Mouse (Mus musculus) liver, embryonic 11.5 days (tissue): ENCODE measurements around the gene Tmed2. TPM values are rescaled to one million over a fixed set of nuclear protein-coding genes. Genes with fewer than 3 reads are reported as not detected.
"Not testable (repeated sequence)": the region's sequence is repeated elsewhere in the genome, so short reads cannot be mapped to it uniquely, and the experiment has no call there.

ENCODE experiments used
- ATAC-seq: fragments of 200-750 bp; cut with Nextera tagmentation; replicated peaks from 2 replicates; pipeline ENCODE4 v1.8.0; 2017; ENCODE audit warnings: moderate number of reproducible peaks, mild to moderate bottlenecking, moderate TSS enrichment, moderate library complexity; ENCODE audit not compliant: low FRiP score
- DNase-seq: peaks from one replicate; pipeline ENCODE4 v3.0.0-alpha.2; 2017; ENCODE audit warnings: low spot score
- H3K27ac ChIP-seq: fragments of 300-500 bp; sonication (generic); 2 replicates; pipeline ENCODE4 v1.5.1; 2014; ENCODE audit warnings: mild to moderate bottlenecking, low read depth, low read length, control low read depth
- H3K27me3 ChIP-seq: fragments of 300-500 bp; sonication (generic); replicated peaks from 2 replicates; pipeline ENCODE4 v1.6.1; 2014; ENCODE audit warnings: low read length, mixed read lengths; ENCODE audit not compliant: control insufficient read depth, insufficient read depth
- H3K36me3 ChIP-seq: fragments of 300-500 bp; sonication (generic); 2 replicates; pipeline ENCODE4 v1.6.1; 2014; ENCODE audit warnings: mild to moderate bottlenecking, low read length, moderate library complexity, mixed read lengths; ENCODE audit not compliant: control insufficient read depth, insufficient read depth
- H3K4me1 ChIP-seq: fragments of 300-500 bp; sonication (generic); replicated peaks from 2 replicates; pipeline ENCODE4 v1.6.1; 2014; ENCODE audit warnings: low read length, mixed read lengths; ENCODE audit not compliant: control insufficient read depth, insufficient read depth
- H3K4me2 ChIP-seq: fragments of 300-500 bp; sonication (generic); 2 replicates; pipeline ENCODE4 v1.6.1; 2014; ENCODE audit warnings: mild to moderate bottlenecking, control low read depth, moderate library complexity
- H3K4me3 ChIP-seq: fragments of 300-500 bp; sonication (generic); 2 replicates; pipeline ENCODE4 v1.5.1; 2014; ENCODE audit warnings: low read depth, low read length, control low read depth
- H3K9ac ChIP-seq: fragments of 300-500 bp; sonication (generic); 2 replicates; pipeline ENCODE4 v1.6.1; 2014; ENCODE audit warnings: low read depth, low read length, control low read depth
- H3K9me3 ChIP-seq: fragments of 300-500 bp; sonication (generic); 2 replicates; pipeline ENCODE4 v1.6.1; 2016; ENCODE audit warnings: low read length, inconsistent platforms, mixed read lengths; ENCODE audit not compliant: control insufficient read depth
- WGBS: fragments of 180-500 bp; shearing (Covaris S2); extraction: QIAGEN DNeasy Blood & Tissue Kit; methylation state at CpG from one replicate; pipeline ENCODE4 v1.1.7; 2014; 5-methylcytosine and 5-hydroxymethylcytosine counted together
- polyA plus RNA-seq: library from polyadenylated mRNA; unstranded; fragments of >200 nt; fragmentation: Nextera tagmentation; extraction: Ambion mirVana; gene quantifications from 2 replicates; pipeline ENCODE4 v1.2.1, GENCODE M21; 2014

The Tmed2 gene
- polyA plus RNA-seq, 1 experiment from 2014 or later = 521 TPM

- no peak overlapping the region for H3K27ac ChIP-seq
- H3K27me3 ChIP-seq = no peaks in the 10 kb centered on the region
- no peak overlapping the region for H3K4me3 ChIP-seq
- H3K4me1 ChIP-seq = no peaks in the 10 kb centered on the region
- ATAC-seq = no peak
- no peak overlapping the region for H3K9ac ChIP-seq
- no peaks in the 10 kb centered on the region for H3K9me3 ChIP-seq
- H3K4me2 ChIP-seq = no peak overlapping the region
- no peak for DNase-seq
- 86% methylated on average over 12 of the region's 12 CpGs for WGBS
- peaks cover 64% of the 10 kb centered on the region for H3K36me3 ChIP-seq
Observed at GRCm38 (mm10) chr5:124571068-124571467, 30.6 kb downstream of the Tmed2 start.

GRCm38 (mm10) chr5:124575467-124575866, 35.0 kb downstream of the Tmed2 start:
- no peak overlapping the region for H3K9ac ChIP-seq
- H3K4me1 ChIP-seq = peaks cover 9% of the 10 kb centered on the region
- H3K4me3 ChIP-seq = no peak overlapping the region
- DNase-seq (no peak), ATAC-seq (no peak)
- 89% methylated on average over 7 of the region's 7 CpGs for WGBS
- no peaks in the 10 kb centered on the region for H3K27me3 ChIP-seq
- H3K27ac ChIP-seq = no peak overlapping the region
- H3K4me2 ChIP-seq = no peak overlapping the region
- H3K36me3 ChIP-seq = peaks cover 46% of the 10 kb centered on the region
- no peaks in the 10 kb centered on the region for H3K9me3 ChIP-seq

GRCm38 (mm10) chr5:124578633-124579317, 38.3 kb downstream of the Tmed2 start, which contains the start of the genes Eif2b1 and Gtf2h3:
Gene Eif2b1 (minus strand): TSS chr5:124579131.
Gene Gtf2h3 (plus strand): TSS chr5:124579140.
- H3K4me3 ChIP-seq = peak within 1 kb of the TSS; percentile 86
- peak within 1 kb of the TSS; percentile 93 for H3K4me2 ChIP-seq
- H3K9me3 ChIP-seq = no peaks in the 10 kb centered on the region
- peak within 1 kb of the TSS; percentile 9; the same call in 1 of the 2 replicates for H3K27ac ChIP-seq
- H3K4me1 ChIP-seq = peaks cover 9% of the 10 kb centered on the region
- peak; percentile 89 for ATAC-seq
- under 1% methylated on average over 51 of the region's 51 CpGs for WGBS
- DNase-seq = peak; percentile 91
- H3K9ac ChIP-seq = peak within 1 kb of the TSS; percentile 84
- H3K36me3 ChIP-seq = peaks cover 25% of the 10 kb centered on the region
- H3K27me3 ChIP-seq = no peaks in the 10 kb centered on the region

GRCm38 (mm10) chr5:124582515-124582914, 42.0 kb downstream of the Tmed2 start:
- no peak overlapping the region for H3K9ac ChIP-seq
- H3K4me3 ChIP-seq = no peak overlapping the region
- H3K4me2 ChIP-seq = no peak overlapping the region
- H3K9me3 ChIP-seq = no peaks in the 10 kb centered on the region
- peaks cover 9% of the 10 kb centered on the region for H3K4me1 ChIP-seq
- peaks cover 13% of the 10 kb centered on the region for H3K36me3 ChIP-seq
- ATAC-seq = no peak
- H3K27me3 ChIP-seq = no peaks in the 10 kb centered on the region
- H3K27ac ChIP-seq = no peak overlapping the region
- DNase-seq = no peak
- WGBS = 66% methylated on average over 5 of the region's 5 CpGs

- Histone ChIP-seq H3K9me3 (no peaks in the 10 kb centered on the region), H3K4me3 (no peak overlapping the region), H3K36me3 (peaks cover 32% of the 10 kb centered on the region), H3K27ac (no peak overlapping the region), H3K9ac (no peak overlapping the region), H3K4me2 (no peak overlapping the region), H3K27me3 (no peaks in the 10 kb centered on the region), H3K4me1 (no peaks in the 10 kb centered on the region)
- WGBS = 94% methylated on average over 3 of the region's 3 CpGs
- DNase-seq (no peak), ATAC-seq (no peak)
Observed at GRCm38 (mm10) chr5:124592768-124593167, 52.3 kb downstream of the Tmed2 start.

GRCm38 (mm10) chr5:124598224-124599174, 58.0 kb downstream of the Tmed2 start:
- Histone ChIP-seq H3K27ac (no peak overlapping the region), H3K9me3 (no peaks in the 10 kb centered on the region), H3K36me3 (peaks cover 16% of the 10 kb centered on the region), H3K27me3 (no peaks in the 10 kb centered on the region), H3K9ac (peak overlapping the region; percentile 47), H3K4me2 (peak overlapping the region; percentile 79), H3K4me3 (peak overlapping the region; percentile 72), H3K4me1 (peaks cover 2% of the 10 kb centered on the region; the same call in 1 of the 2 replicates)
- DNase-seq (peak; percentile 80), ATAC-seq (peak; percentile 98)
- WGBS = 8% methylated on average over 30 of the region's 30 CpGs

- H3K9me3 ChIP-seq, H3K4me1 ChIP-seq, DNase-seq, H3K27ac ChIP-seq, H3K9ac ChIP-seq, ATAC-seq, H3K27me3 ChIP-seq, H3K4me3 ChIP-seq, H3K4me2 ChIP-seq: not testable (repeated sequence)
- 42% methylated on average over 8 of the region's 8 CpGs for WGBS
- peaks cover 11% of the 10 kb centered on the region for H3K36me3 ChIP-seq
Observed at GRCm38 (mm10) chr5:124599726-124600125, 59.2 kb downstream of the Tmed2 start.
